ENCODE assay signal across 1 mouse cellular context in genomic region chr11:69058265-69058664, GRCm38 (mm10).
TF ChIP-seq lines count a peak whose summit lies in the region.

No protein-coding gene starts in this region.

TF ChIP-seq in CH12.LX, 34 proteins besides CTCF, POLR2A, EP300 and RAD21:
- TF ChIP-seq TBP (conservative IDR thresholded peaks at IDR 0.05; ENCODE audit: low read depth, low read length) = no peak
- peak; percentile 45; the same call in 1 of the 2 replicates for TF ChIP-seq ZNF384 (IDR thresholded peaks at IDR 0.05; ENCODE audit: low read depth, low read length)
- TF ChIP-seq SIN3A (IDR thresholded peaks at IDR 0.05; ENCODE audit: low read length) = no peak
- TF ChIP-seq MEF2A (IDR thresholded peaks at IDR 0.05; ENCODE audit: borderline replicate concordance, low read depth, low read length) = no peak
- no peak for TF ChIP-seq USF1 (IDR thresholded peaks at IDR 0.05; ENCODE audit: low read depth, low read length)
